Mouse (Mus musculus) B cell, adult 67 days (primary cell): ENCODE measurements around the gene Slc7a7. TPM values are rescaled to one million over a fixed set of nuclear protein-coding genes. Genes with fewer than 3 reads are reported as not detected.

Experiments
- total RNA-seq, 2 experiments: library from RNA; stranded (reverse); gene quantifications; 4 replicates each; pipeline ENCODE4 v1.2.4; 2023

Gene Slc7a7
- total RNA-seq = 1 to 10 TPM; 5.7 to 7.1 TPM

DNA sequence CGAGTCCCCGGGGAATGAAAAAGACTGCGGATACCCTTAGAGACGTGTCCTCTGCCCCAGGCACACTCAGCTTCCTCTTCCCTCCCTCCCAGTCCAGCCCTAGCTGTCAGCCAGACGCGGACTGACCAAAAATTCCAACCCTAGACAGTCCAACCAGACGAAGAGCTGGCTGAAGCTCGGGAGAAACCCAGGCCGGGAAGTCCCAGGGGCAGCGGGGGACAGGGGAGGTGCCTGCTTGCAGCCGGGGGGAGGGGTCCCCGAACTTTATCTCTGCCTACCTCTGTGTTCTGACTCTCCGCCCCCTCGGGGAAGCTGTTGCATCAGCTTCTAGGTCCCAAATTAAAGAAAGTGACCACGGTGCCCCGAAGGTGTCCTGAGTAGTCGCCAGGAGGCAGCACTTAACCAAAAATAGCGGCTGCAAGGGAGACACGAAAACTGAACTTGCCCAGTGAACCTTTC, at the start of gene Slc7a7:
Gene Slc7a7, minus strand, starts transcription at position 158 of the 459 bp plus-strand sequence.

DNA sequence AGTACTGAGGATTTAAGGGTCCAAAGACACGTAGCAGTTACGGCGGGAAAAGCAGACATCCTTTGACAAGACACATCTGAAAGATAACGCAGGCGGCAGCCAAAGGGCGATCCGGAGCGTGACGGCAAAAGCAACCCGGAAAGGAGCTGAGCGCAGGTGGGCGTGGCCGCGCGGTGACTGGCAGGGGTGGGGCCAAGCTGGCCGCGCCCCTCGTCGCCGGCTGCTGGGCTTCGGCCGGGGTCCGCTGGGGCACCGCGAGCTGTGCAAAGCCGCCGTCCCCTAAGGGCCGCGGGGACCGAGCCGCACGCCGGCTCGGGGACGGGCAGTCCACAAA, 46.3 kb upstream of the Slc7a7 start, which contains the start of gene Lrp10:
Gene Lrp10, plus strand, starts transcription at position 179 of the 334 bp plus-strand sequence.

DNA sequence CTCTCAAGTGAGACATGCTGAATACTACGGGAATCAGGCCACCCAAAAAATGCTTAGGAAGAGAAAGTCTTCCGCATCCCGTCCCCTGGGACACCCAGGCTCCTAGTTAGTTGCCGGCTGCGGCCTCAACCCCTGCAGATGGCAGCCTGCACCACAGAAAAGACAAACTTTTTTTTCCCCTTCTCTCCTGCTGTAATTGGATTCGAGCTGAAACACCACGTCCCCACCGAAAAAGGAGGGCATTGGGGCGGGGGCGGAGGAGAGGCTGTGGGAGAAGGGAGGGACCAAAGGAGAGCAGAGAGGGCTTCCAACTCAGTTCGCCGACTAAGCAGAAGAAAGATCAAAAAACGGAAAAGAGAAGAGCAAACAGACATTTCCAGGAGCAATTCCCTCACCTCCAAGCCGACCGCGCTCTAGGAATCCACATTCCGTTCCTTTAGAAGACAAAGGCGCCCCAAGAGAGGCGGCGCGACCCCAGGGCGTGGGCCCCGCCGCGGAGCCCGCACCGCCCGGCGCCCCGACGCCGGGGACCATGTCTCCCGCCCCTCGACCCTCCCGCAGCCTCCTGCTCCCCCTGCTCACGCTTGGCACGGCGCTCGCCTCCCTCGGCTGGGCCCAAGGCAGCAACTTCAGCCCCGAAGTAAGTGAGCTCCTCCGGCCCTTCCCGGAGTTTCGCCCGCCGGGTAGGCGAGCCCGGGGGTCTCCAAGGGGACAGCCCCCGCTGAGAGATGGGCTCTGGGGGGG, 13.9 kb upstream of the Slc7a7 start, which contains the start of gene Mmp14:
Gene Mmp14, plus strand, starts transcription at position 279 of the 744 bp plus-strand sequence.

DNA sequence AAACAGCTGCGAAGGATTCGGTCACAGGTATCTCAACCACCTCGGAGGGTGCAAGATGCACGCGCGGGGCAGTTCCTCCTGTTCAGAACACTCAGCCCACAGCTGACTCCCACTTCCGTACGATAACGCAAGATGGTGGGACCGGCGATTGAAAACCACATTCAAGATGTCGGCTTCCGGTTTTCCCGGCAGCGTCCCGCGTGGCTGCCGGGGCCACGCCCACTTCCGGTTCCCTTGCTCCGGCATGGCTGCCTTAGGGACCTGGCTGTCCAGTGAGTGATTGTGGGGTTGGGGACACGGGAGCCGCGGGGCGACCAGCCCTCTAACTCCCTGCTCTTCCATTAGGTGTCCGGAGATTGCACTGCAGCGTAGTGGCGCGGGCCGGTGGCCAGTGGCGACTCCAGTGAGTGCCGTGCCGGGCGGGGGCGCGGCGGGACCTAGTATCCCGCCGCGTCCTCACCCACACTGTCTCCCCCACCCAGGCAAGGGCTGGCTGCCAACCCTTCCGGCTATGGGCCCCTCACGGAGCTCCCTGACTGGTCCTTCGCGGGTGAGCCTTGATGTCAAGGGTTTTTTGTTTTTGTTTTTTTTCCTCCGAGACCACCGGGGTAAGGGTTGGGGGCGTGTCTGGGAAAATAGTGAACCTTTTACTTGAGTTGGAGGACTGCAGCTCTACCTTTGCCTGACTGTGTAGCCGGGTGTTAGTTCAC, 9.3 kb upstream of the Slc7a7 start, which contains the start of gene Mrpl52:
Gene Mrpl52, plus strand, starts transcription at position 221 of the 710 bp plus-strand sequence.

DNA sequence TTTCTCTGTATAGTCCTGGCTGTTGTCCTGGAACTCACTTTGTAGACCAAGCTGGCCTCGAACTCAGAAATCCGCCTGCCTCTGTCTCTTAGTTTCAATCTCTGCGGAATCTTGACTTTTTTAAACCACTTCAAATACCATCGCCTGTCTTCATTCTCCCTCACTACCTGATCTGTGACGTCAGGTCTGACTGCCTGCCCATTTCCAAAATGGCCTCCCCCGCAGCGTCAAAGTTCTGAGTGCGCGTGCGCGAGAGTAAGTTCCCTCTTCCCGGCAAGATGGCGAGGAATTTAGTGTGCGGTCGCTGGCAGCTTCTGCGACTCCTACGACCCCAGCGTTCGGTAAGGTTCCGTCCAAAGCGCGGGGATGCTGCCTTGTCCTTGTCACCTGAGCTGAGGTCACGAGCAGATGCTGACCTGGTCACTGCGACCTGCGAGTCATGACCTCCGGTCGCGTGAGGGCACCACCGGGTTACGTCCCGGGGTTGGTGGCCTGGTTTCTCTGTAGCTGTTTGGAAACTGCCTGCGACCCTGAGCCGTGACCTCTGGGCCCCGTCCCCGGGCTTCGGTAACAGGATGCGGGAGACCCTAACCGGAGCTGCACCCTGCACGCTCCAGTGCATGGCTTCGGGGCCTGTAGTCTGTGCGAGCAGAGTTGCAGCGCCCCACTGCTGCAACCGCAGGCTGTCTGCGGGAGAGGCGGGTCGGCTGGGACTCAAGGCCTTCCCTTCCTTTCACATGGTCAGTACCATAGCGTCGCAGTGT, 56.8 kb downstream of the Slc7a7 start, which contains the start of gene Oxa1l:
Gene Oxa1l, plus strand, starts transcription at position 258 of the 764 bp plus-strand sequence.

Other genes starting within 250 kb of the Slc7a7 start
- gene Dad1, start 163.7 kb downstream of the Slc7a7 start, total RNA-seq = 100 to 1,000 TPM; 129 to 138 TPM
- 10 to 100 TPM in 1 of 2 experiments, 1 to 10 TPM in 1; 6.2 to 11.6 TPM for gene Abhd4, start 163.6 kb downstream of the Slc7a7 start, total RNA-seq
- gene Olfr49, start 132.8 kb downstream of the Slc7a7 start, total RNA-seq = under 1 TPM; 0.09 to 0.17 TPM
- 100 to 1,000 TPM in 1 of 2 experiments, 10 to 100 TPM in 1; 92.5 to 102 TPM for gene Oxa1l, start 56.9 kb downstream of the Slc7a7 start, total RNA-seq
- 100 to 1,000 TPM in 1 of 2 experiments, 10 to 100 TPM in 1; 82.4 to 121 TPM for gene Mrpl52, start 9.1 kb upstream of the Slc7a7 start, total RNA-seq
- gene Mmp14, start 13.8 kb upstream of the Slc7a7 start, total RNA-seq = under 1 TPM in 1 of 2 experiments, not detected in 1; 0.90 TPM
- gene Lrp10, start 46.4 kb upstream of the Slc7a7 start, total RNA-seq = 100 to 1,000 TPM; 186 to 221 TPM
- 1 to 10 TPM; 1.5 TPM for gene Rem2, start 58.3 kb upstream of the Slc7a7 start, total RNA-seq
- gene Prmt5, start 99.7 kb upstream of the Slc7a7 start, total RNA-seq = 10 to 100 TPM; 35.7 to 39.8 TPM
- gene Haus4, start 136.8 kb upstream of the Slc7a7 start, total RNA-seq = 10 to 100 TPM; 11.6 to 13.0 TPM
- not detected for gene Ajuba, start 159.8 kb upstream of the Slc7a7 start, total RNA-seq
- gene 4931414P19Rik, start 188.2 kb upstream of the Slc7a7 start, total RNA-seq = 1 to 10 TPM; 6.0 to 7.2 TPM
- gene Psmb5, start 200.2 kb upstream of the Slc7a7 start, total RNA-seq = 10 to 100 TPM; 54.5 to 60.9 TPM
- not detected for gene Psmb11, start 203.7 kb upstream of the Slc7a7 start, total RNA-seq
- not detected for gene Gm17606, start 223.2 kb upstream of the Slc7a7 start, total RNA-seq
- 1 to 10 TPM; 4.2 to 4.5 TPM for gene Cdh24, start 223.6 kb upstream of the Slc7a7 start, total RNA-seq